Mouse (Mus musculus) midbrain, embryonic 13.5 days (tissue): ENCODE data around the gene Capn8. TPM values are rescaled to one million over a fixed set of nuclear protein-coding genes. Genes with fewer than 3 reads are reported as not detected.
A peak's percentile ranks its signal among the peaks of the same experiment; 100 is the strongest.

Experiments
- ATAC-seq: fragments of 200-750 bp; cut with Nextera tagmentation; 2 replicates; pipeline ENCODE4 v1.8.0; 2017; ENCODE audit warnings: mild to moderate bottlenecking, moderate TSS enrichment, moderate library complexity
- H3K27ac ChIP-seq: fragments of 300-500 bp; sonication (generic); 2 replicates; pipeline ENCODE4 v1.5.1; 2015; ENCODE audit warnings: inconsistent platforms, mild to moderate bottlenecking, moderate library complexity
- H3K27me3 ChIP-seq: fragments of 300-500 bp; sonication (generic); 2 replicates; pipeline ENCODE4 v1.6.1; 2015; ENCODE audit warnings: mild to moderate bottlenecking, inconsistent platforms
- H3K36me3 ChIP-seq: fragments of 300-500 bp; sonication (generic); 2 replicates; pipeline ENCODE4 v1.6.1; 2015; ENCODE audit warnings: mild to moderate bottlenecking, inconsistent platforms
- H3K4me1 ChIP-seq: fragments of 300-500 bp; sonication (generic); replicated peaks from 2 replicates; pipeline ENCODE4 v1.6.1; 2015; ENCODE audit warnings: inconsistent platforms
- H3K4me2 ChIP-seq: fragments of 300-500 bp; sonication (generic); replicated peaks from 2 replicates; pipeline ENCODE4 v1.6.1; 2015; ENCODE audit warnings: moderate library complexity, mild to moderate bottlenecking, inconsistent platforms
- H3K4me3 ChIP-seq: fragments of 300-500 bp; sonication (generic); replicated peaks from 2 replicates; pipeline ENCODE4 v1.5.1; 2015; ENCODE audit warnings: mild to moderate bottlenecking, inconsistent platforms
- H3K9ac ChIP-seq: fragments of 300-500 bp; sonication (generic); replicated peaks from 2 replicates; pipeline ENCODE4 v1.6.1; 2015; ENCODE audit warnings: mild to moderate bottlenecking, inconsistent platforms
- H3K9me3 ChIP-seq: fragments of 300-500 bp; sonication (generic); 2 replicates; pipeline ENCODE4 v1.6.1; 2016; ENCODE audit warnings: mild to moderate bottlenecking, inconsistent platforms
- WGBS: fragments of 180-500 bp; shearing (Covaris S2); methylation state at CpG from one replicate; pipeline ENCODE4 v1.1.7; 2015; 5-methylcytosine and 5-hydroxymethylcytosine counted together
- polyA plus RNA-seq: library from polyadenylated mRNA; unstranded; fragments of >200 nt; fragmentation: Nextera tagmentation; extraction: Ambion mirVana; gene quantifications from 2 replicates; pipeline ENCODE4 v1.2.1, GENCODE M21; 2015

Capn8 gene
- polyA plus RNA-seq, 1 experiment from 2014 or later: not detected

DNA sequence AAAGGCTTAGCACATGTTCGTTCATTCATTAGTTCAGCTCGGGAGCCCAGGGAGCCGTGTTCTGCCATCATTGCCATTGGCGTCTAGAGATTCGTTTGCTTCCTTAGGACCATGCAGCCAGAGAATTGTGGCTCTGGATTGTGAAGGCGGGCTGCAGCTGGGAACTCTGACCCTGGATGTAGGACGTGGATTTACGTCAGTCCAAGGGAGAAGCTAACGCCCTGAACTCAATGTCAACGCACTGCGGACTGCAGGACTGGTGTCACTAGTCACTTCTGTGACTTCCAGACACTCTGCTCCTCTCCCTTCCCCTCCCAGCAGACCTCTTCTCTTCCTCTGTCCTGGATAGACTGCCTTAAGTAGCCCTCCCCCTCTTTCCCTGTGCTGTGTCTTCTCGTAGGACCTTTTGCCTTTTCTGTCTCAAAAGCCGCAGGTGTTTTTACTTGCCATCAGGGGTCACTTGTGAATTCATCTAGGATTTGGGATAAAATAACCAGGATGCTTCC, 37.5 kb upstream of the Capn8 start:
- Histone ChIP-seq H3K27ac (no peak overlapping the region), H3K9me3 (no peaks in the 10 kb centered on the region), H3K4me1 (peaks cover 11% of the 10 kb centered on the region), H3K9ac (no peak overlapping the region), H3K27me3 (peaks cover 16% of the 10 kb centered on the region; the same call in 1 of the 2 replicates), H3K4me2 (no peak overlapping the region), H3K36me3 (no peaks in the 10 kb centered on the region), H3K4me3 (no peak overlapping the region)
- WGBS: 52% methylated on average over 13 of the region's 13 CpGs
- ATAC-seq: no peak

DNA sequence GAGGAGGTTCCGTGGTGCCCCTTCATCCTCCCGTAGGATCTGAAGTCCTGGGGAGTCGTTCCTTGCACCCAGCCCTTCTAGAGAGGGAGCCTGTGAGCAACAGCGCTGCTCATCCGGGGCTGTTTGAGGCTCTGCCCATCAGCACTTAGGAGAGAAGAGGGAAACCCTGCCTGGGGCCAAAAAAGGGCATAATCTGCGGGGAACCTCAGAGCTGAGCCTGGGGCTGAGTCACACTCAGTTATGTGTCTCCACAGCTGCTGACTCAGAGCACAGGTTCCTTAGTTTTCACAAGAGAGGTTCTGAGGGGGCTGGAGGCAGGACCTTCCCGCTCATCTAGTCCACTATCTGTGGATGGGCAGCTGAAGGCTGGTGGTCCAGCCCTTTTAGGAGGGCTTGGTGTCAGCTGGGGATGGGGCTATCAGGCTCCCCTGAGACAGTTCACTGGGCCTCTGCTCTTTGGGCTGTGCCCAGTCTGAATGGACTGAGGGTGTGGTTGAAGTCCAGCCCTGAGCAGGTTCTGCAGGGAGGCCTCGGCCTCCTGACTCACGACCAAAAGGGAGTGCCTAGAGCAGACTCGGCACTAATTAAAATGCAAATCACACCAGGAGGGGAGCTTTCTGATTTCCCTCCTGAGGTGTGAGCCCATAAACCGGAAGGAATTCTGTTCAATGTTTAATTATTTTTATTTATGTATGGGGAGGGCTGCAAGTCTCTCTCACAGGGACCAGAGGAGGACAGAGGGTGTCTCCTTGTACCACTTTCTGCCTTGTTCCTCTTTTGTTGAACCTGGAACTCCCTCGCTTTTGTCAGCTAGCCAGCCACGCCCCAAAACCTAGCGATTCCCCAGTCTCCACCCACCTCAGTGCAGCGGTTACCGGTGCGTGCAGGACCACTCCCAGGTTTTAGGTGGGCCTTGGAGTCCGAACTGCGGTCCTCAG, 36.6 kb upstream of the Capn8 start:
- peaks cover 6% of the 10 kb centered on the region; the same call in 1 of the 2 replicates for H3K9me3 ChIP-seq
- H3K4me2 ChIP-seq: peak overlapping the region; percentile 23
- H3K27me3 ChIP-seq: peaks cover 16% of the 10 kb centered on the region; the same call in 1 of the 2 replicates
- H3K27ac ChIP-seq: no peak overlapping the region
- peak; percentile 68 for ATAC-seq
- 5% methylated on average over 19 of the region's 19 CpGs for WGBS
- H3K36me3 ChIP-seq: no peaks in the 10 kb centered on the region
- H3K9ac ChIP-seq: no peak overlapping the region
- H3K4me3 ChIP-seq: no peak overlapping the region
- peaks cover 11% of the 10 kb centered on the region for H3K4me1 ChIP-seq

DNA sequence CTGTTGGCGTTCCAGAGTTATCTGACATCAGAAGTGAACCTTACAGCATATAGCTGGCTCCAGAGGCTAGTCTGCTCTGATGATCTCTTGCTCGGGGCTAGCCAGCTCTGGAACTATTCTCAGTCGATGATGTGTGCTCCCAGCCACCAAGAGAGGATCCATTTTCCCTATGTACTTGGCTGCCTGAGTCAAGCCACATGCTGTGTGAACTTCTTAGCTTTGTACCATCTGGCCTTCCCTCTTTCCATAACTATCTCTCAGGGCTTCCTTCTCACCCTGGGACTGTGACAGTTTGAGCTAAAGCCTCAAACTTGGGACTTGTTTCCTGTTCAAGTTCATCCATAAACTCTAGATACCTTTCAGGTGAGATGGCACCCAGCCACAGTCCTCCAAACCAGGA, 31.2 kb upstream of the Capn8 start:
- Histone ChIP-seq H3K4me1 (peaks cover 2% of the 10 kb centered on the region), H3K9me3 (peaks cover 7% of the 10 kb centered on the region; the same call in 1 of the 2 replicates), H3K27me3 (0 out of 2 replicates have a peak, but pooled peaks cover 7% of the 10 kb centered on the region), H3K4me3 (no peak overlapping the region), H3K4me2 (no peak overlapping the region), H3K27ac (no peak overlapping the region), H3K9ac (no peak overlapping the region), H3K36me3 (no peaks in the 10 kb centered on the region)
- WGBS: 77% methylated on average over 3 of the region's 3 CpGs
- ATAC-seq: no peak

DNA sequence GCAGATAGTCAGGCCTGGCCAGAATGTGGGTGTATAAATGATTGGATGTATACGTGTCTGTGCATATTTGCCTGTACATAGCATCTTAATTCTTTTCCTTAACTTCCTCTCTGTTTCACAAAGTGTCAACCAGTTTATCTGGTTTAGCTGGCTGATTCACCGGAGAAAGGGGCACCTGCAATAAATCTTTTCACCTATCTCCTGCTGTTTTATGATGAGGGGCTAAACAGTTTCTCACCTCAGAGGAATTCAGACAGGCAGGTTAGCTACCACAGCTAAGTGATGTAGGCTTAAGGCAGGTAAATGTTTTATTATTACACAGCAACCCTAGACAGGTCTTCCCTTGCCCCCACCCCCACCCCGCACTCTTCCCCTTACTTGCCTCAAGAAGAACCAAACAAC, 29.7 kb upstream of the Capn8 start:
- no peak for ATAC-seq
- Histone ChIP-seq H3K4me3 (no peak overlapping the region), H3K4me2 (no peak overlapping the region), H3K27me3 (0 out of 2 replicates have a peak, but pooled peaks cover 1% of the 10 kb centered on the region), H3K36me3 (no peaks in the 10 kb centered on the region), H3K9ac (no peak overlapping the region), H3K9me3 (peaks cover 7% of the 10 kb centered on the region; the same call in 1 of the 2 replicates), H3K27ac (no peak overlapping the region), H3K4me1 (peaks cover 4% of the 10 kb centered on the region; the same call in 1 of the 2 replicates)
- 90% methylated on average over 3 of the region's 3 CpGs for whole genome bisulfite sequencing

DNA sequence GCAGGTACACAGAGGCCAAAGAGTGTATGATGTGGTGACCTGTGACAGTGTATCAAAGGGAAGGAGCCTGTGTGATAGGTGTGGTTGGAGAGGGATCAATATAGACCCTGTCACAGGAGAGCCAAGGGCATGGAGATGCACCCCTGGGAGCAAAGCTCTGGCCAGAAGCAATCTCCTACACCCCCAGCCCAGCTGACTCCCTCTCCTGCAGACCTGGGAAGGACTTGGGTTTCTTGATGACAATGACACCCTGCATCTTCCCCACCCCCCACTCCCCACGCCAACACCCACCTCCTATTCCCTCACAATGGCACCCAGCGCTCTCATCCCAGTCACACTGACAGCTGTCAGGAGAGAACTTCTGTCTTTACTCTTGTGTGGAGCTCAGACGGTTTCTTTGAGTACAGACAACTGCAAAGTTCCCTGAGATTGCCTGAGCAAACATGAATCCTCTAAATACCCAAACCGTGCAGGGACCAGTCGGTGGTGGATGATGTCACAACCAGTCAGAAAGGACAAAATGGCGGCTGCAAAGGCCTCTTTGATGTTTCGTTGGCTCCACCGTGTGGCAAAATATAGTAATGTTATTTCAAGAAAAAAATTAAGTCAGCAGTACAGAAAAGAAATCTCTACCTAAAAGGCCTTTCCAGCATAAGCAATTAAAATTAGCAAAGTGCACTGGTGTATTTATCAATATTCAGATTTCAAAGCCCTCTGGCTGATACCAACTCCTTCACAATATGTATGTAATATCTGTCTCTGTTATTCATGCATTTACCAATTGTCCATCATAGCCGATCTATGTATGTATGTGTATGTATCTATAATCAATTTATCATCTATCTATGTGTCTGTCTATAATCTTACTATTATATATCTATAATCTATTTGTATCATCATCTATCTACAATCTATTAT, 25.5 kb upstream of the Capn8 start:
- Histone ChIP-seq H3K9me3 (no peaks in the 10 kb centered on the region), H3K27ac (peak overlapping the region; percentile 78), H3K27me3 (no peaks in the 10 kb centered on the region), H3K9ac (peak overlapping the region; percentile 74), H3K4me2 (peak overlapping the region; percentile 64), H3K4me3 (peak overlapping the region; percentile 44), H3K36me3 (no peaks in the 10 kb centered on the region), H3K4me1 (peaks cover 4% of the 10 kb centered on the region; the same call in 1 of the 2 replicates)
- ATAC-seq: peak; percentile 92
- 17% methylated on average over 9 of the region's 9 CpGs for WGBS

DNA sequence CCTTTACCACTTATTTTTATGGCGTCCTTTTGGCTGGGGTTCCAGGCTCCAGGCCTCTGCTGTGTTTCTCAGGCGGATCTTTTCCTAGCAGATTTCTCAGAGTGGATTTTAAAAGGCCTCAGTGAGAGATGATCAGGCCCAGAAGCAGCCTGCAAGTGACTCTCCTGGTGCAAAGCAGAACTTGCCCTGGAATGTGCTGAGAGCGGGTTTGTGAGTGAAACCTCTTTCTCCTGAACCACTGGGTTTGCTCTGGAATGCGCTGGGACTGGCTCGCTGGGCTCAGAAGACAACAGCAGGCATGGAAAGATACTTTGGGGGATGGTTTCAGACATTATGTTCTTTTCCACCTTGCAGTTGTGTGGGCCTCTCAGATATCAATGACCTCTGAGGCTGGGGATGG, 22.7 kb upstream of the Capn8 start:
- no peak overlapping the region for H3K4me3 ChIP-seq
- 77% methylated on average over 5 of the region's 5 CpGs for whole genome bisulfite sequencing
- H3K9ac ChIP-seq: no peak overlapping the region
- no peak overlapping the region for H3K4me2 ChIP-seq
- ATAC-seq: no peak
- 0 out of 2 replicates have a peak, but pooled peaks cover 5% of the 10 kb centered on the region for H3K9me3 ChIP-seq
- H3K4me1 ChIP-seq: peaks cover 4% of the 10 kb centered on the region; the same call in 1 of the 2 replicates
- H3K36me3 ChIP-seq: no peaks in the 10 kb centered on the region
- no peak overlapping the region for H3K27ac ChIP-seq
- no peaks in the 10 kb centered on the region for H3K27me3 ChIP-seq

DNA sequence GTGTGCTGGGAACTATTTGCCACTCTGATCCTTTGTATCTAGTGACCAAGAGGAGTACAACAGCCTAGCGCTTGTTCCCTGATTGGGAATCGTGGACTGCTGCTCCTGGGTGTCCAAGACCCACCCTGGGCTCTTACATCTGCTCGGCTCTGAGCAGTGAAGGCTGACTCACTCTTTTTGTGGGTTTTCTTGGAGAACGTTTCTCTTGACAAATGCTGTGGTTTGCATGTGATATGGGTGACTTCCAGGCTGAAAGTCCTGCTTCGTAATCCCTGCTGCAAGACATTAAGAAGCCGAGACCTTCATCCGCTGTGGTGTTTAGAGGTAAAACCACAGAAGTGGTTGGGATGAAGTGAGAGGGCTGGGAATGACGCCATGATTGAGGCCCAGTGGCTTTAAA, 21.7 kb upstream of the Capn8 start:
- WGBS: 83% methylated on average over 8 of the region's 8 CpGs
- no peak for ATAC-seq
- Histone ChIP-seq H3K27me3 (no peaks in the 10 kb centered on the region), H3K27ac (no peak overlapping the region), H3K4me2 (no peak overlapping the region), H3K9ac (no peak overlapping the region), H3K4me3 (no peak overlapping the region), H3K36me3 (no peaks in the 10 kb centered on the region), H3K4me1 (peaks cover 4% of the 10 kb centered on the region; the same call in 1 of the 2 replicates), H3K9me3 (0 out of 2 replicates have a peak, but pooled peaks cover 5% of the 10 kb centered on the region)

DNA sequence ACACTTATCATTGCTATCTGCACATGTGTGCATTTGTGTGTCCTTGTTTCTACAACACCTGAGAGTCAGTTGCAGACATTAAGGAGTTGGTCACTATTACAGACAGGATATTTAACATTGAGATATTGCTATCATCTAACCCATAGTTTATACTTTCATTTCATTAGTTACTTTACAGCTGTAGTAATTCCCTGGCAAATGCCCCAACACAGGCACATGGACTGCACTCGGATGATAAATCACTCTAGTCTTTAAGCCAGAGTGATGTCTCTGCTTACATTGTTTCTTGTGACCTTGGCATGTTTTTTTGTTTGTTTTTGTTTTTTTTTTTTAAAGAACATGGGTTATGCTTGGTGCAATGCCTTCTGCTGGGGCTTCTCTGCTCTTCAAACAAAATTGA, 20.9 kb upstream of the Capn8 start:
- Histone ChIP-seq H3K27me3 (no peaks in the 10 kb centered on the region), H3K27ac (no peak overlapping the region), H3K36me3 (no peaks in the 10 kb centered on the region), H3K9ac (no peak overlapping the region), H3K4me1 (peaks cover 2% of the 10 kb centered on the region; the same call in 1 of the 2 replicates), H3K4me2 (no peak overlapping the region), H3K9me3 (0 out of 2 replicates have a peak, but pooled peaks cover 5% of the 10 kb centered on the region), H3K4me3 (no peak overlapping the region)
- WGBS: 78% methylated on average over 1 of the region's 1 CpGs
- no peak for ATAC-seq

DNA sequence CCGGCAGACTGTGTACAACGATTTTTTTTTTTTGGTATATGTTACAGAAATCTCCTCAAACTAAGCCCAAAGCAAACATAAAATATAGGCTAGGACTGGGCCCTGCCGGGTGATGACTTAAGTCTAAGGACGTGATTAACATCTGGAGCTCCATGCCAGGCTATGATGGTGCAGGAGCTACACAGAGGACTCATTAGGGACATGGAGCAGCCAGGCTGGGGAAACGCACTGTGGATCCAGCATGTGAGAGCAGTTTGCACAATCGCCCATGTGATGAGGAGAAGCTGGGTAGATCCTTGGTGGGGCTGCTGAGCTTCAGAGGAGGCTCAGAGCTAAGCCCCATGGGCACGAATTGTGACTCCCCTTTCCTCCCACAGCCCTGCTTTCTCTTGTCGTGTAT, 14.0 kb upstream of the Capn8 start:
- no peaks in the 10 kb centered on the region for H3K4me1 ChIP-seq
- no peaks in the 10 kb centered on the region for H3K27me3 ChIP-seq
- H3K4me3 ChIP-seq: no peak overlapping the region
- 0 out of 2 replicates have a peak, but pooled peaks cover 5% of the 10 kb centered on the region for H3K9me3 ChIP-seq
- no peaks in the 10 kb centered on the region for H3K36me3 ChIP-seq
- no peak overlapping the region for H3K27ac ChIP-seq
- no peak overlapping the region for H3K9ac ChIP-seq
- ATAC-seq: no peak
- no peak overlapping the region for H3K4me2 ChIP-seq
- 85% methylated on average over 8 of the region's 8 CpGs for WGBS

DNA sequence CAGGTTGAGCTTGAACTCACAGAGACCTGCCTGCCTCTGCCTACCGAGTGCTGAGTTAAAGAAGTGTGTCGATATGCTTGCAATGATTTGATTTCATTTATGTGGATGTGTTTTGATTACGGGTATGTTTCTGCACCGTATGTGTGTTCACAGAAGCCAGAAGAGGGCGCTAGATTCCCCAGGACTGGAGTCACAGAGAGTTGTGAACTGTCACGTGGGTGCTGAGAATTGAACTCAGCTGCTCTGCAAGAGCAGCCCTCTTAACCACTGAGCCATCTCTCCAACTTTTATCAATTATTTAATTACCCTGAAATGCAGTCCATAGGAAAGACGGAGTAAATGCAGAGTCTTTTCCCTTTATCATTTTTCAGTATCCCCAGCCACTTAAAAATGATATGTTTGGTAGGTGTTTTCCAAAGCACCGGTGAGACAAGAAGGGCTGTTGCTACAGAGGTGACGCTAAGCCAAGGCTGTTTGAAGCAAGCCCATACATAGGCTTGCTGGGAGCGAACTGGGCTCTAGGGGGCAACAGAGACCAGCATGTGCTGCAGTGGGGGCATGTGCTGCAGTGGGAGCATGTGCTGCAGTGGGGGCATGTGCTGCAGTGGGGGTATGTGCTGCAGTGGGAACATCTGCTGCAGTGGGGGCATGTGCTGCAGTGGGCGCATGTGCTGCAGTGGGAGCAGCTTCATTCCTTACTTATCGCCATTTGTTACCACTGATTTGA, 11.0 kb upstream of the Capn8 start:
- peak; percentile 62; the same call in 1 of the 2 replicates for ATAC-seq
- Histone ChIP-seq H3K27me3 (no peaks in the 10 kb centered on the region), H3K9ac (no peak overlapping the region), H3K9me3 (no peaks in the 10 kb centered on the region), H3K4me1 (no peaks in the 10 kb centered on the region), H3K36me3 (no peaks in the 10 kb centered on the region), H3K4me2 (no peak overlapping the region), H3K27ac (no peak overlapping the region), H3K4me3 (no peak overlapping the region)
- 59% methylated on average over 12 of the region's 12 CpGs for WGBS

DNA sequence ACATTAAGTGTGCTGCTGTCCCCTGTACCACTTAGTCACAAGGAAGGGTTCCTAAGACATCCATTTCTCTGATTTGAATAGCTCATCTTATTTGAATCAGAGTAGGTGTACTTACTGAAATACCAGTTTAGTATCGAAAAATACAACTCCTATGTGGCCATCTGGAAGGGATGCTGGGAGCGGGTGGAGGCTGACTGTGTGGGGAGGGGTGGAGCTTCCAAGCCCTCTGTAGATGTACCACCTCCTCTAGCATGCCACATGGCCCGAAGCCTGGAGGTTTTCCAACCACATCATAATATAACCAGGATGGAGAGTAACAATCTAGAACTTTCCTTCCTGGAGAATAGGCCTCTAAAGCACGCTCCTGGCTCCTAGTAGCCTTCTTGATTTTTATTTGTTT, 6.5 kb upstream of the Capn8 start:
- no peak for ATAC-seq
- WGBS: 82% methylated on average over 4 of the region's 4 CpGs
- H3K4me3 ChIP-seq: no peak overlapping the region

More for the DNA sequence above, 6.5 kb upstream of the Capn8 start:
- Histone ChIP-seq H3K4me2 (no peak overlapping the region), H3K9ac (no peak overlapping the region), H3K36me3 (no peaks in the 10 kb centered on the region), H3K4me1 (peaks cover 11% of the 10 kb centered on the region), H3K9me3 (no peaks in the 10 kb centered on the region), H3K27ac (no peak overlapping the region), H3K27me3 (0 out of 2 replicates have a peak, but pooled peaks cover 3% of the 10 kb centered on the region)
